Mouse (Mus musculus) spleen, embryonic (tissue): ENCODE measurements around the gene Hs6st2.

Source experiments
- CTCF ChIA-PET: fragments of 350-600 bp; sonication (Branson Sonifier 250); formaldehyde crosslinking; loops from one replicate; lab custom pipeline; 2022; lab: Charles Lee

Gene Hs6st2

GRCm38 (mm10) chrX:51681756-51682155 is at the start of gene Hs6st2:
TSS of gene Hs6st2 (minus strand) at chrX:51681856.
- CTCF ChIA-PET = no interaction called here

- CTCF ChIA-PET = no interaction called here
Measured at GRCm38 (mm10) chrX:51714086-51714745, 32.6 kb upstream of the Hs6st2 start.

GRCm38 (mm10) chrX:51712996-51713395 is 31.3 kb upstream of the Hs6st2 start:
- CTCF ChIA-PET = no interaction called here

- CTCF ChIA-PET = interaction anchor here (0.6 kb wide), 1 partner anchor 148 kb away, joined by 11 read pairs; no protein-coding TSS in a partner anchor
Measured at GRCm38 (mm10) chrX:51702823-51703222, 21.2 kb upstream of the Hs6st2 start.

GRCm38 (mm10) chrX:51699079-51699478 is 17.4 kb upstream of the Hs6st2 start:
- CTCF ChIA-PET = no interaction called here

- CTCF ChIA-PET = no interaction called here
Measured at GRCm38 (mm10) chrX:51686048-51686949, 4.6 kb upstream of the Hs6st2 start.

GRCm38 (mm10) chrX:51684336-51685056 is 2.8 kb upstream of the Hs6st2 start:
- CTCF ChIA-PET = no interaction called here

GRCm38 (mm10) chrX:51681170-51681667 is 437 bp downstream of the Hs6st2 start:
- CTCF ChIA-PET = no interaction called here

- CTCF ChIA-PET = no interaction called here
Measured at GRCm38 (mm10) chrX:51680428-51681169, 1.1 kb downstream of the Hs6st2 start.

- CTCF ChIA-PET = no interaction called here
Measured at GRCm38 (mm10) chrX:51679601-51680427, 1.8 kb downstream of the Hs6st2 start.

GRCm38 (mm10) chrX:51658236-51658635 is 23.4 kb downstream of the Hs6st2 start:
- CTCF ChIA-PET = no interaction called here

- CTCF ChIA-PET = no interaction called here
Measured at GRCm38 (mm10) chrX:51642661-51643257, 38.9 kb downstream of the Hs6st2 start.

GRCm38 (mm10) chrX:51635756-51636155 is 45.9 kb downstream of the Hs6st2 start:
- CTCF ChIA-PET = no interaction called here

- CTCF ChIA-PET = no interaction called here
Measured at GRCm38 (mm10) chrX:51631376-51631775, 50.3 kb downstream of the Hs6st2 start.

- CTCF ChIA-PET = no interaction called here
Measured at GRCm38 (mm10) chrX:51614384-51615004, 67.2 kb downstream of the Hs6st2 start.

- CTCF ChIA-PET = no interaction called here
Measured at GRCm38 (mm10) chrX:51610743-51611142, 70.9 kb downstream of the Hs6st2 start.

- CTCF ChIA-PET = no interaction called here
Measured at GRCm38 (mm10) chrX:51606231-51606863, 75.3 kb downstream of the Hs6st2 start.

GRCm38 (mm10) chrX:51592751-51593150 is 88.9 kb downstream of the Hs6st2 start:
- CTCF ChIA-PET = no interaction called here

GRCm38 (mm10) chrX:51590448-51591010 is 91.1 kb downstream of the Hs6st2 start:
- CTCF ChIA-PET = no interaction called here
